Mouse (Mus musculus): ENCODE data around the gene Rhbdl1.

The Rhbdl1 gene

DNA sequence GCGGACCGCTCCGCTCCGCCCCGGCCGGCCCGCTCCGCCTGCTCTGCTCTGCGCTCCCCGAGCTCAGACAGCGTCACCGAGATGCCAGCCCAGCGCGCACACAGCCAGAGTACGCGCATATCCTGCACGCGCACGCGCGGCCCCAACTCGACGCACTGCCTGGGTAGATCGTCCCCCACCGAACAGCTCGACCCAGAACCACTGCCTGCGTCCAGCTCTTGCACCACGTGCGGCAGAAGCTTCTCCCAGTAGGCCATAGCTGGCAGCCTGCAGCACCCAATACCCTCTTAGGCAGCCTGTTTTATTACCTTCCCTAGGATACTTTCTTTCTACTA is at the start of gene Rhbdl1:
Gene Rhbdl1, minus strand, starts transcription at position 220 of the 335 bp plus-strand sequence.
- peak; percentile 76 for DNase-seq (ENCODE audit: low read depth, low spot score)

DNA sequence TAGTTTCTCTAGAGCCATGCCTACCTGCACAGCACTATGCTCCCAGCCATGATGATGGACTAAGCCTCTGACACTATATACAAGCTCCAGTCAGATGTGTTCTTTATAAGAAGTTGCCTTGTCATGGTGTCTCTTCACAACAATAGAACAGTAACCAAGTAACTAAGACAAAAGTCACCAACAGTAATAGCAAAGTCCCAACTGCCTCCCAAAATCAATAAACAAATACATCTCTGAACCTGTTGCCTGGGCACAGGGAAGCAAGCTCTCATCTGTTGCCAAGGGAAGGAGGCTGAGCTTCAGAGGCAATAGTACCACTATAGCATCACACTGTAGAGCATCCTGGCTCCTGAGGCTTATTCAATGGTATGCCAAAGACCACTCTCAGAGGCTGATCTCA is 49.7 kb upstream of the Rhbdl1 start:
- no peak for DNase-seq (ENCODE audit: low read depth, low spot score)

DNA sequence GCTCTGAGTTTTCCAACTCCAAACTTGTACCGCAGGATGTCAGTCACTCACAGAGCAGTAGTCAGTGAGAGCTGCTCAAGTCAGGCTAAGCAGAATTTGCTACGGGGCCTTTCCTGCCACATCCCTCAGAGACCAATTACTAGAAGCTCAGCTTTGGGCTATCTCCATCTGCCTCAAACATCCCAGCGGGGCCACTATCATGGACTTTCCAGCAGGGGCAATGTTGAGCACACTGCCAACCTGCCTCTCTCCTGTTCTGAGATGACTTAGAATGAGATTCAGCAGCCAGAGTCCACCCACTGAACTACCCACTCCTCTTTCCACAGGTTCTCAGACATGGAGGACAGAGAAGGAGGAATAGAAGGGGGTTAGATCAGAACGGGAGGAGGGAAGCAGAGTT is 48.5 kb upstream of the Rhbdl1 start:
- peak; percentile 79 for DNase-seq (ENCODE audit: low read depth, low spot score)

DNA sequence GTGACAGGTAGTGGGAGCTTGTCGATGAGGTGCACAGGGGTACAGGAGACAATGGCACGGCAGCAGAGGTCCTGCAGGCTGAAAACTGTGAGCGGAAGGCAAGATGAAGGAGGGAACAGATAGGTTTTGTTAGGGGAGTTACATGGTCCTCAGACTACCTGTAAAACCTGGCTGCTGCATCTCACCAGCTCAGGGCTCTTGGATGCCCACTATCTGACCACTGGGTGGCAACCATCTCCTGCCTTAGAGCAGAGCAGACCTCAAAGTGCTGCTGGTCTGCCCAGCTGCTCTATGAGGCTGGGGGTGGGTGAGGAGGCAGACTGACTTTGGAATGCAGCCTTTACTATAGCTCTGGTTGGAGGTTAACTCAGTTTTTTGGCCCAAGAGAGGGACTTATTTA is 46.7 kb upstream of the Rhbdl1 start:
- DNase-seq (ENCODE audit: low read depth, low spot score), result no peak

DNA sequence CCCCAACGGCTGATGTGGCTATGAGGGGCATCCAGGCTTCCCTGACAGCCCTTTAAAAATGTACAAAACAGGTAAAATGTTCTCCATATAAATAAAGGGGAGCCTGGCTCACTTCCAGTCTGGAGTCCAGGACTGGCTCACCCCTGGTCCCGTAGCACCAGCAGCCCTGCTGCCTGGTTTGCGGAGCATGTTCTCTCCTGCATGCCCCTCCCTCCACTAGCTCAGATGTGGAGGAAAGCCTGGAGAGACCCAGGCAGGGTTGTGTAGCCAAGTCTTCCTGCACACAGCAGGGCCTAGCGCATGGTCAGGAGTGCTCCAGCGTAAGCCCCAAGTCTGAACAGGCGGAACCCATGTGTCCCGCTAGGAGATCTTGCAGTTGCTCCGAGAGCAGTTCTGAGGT is 46.2 kb upstream of the Rhbdl1 start:
- no peak for DNase-seq (ENCODE audit: low read depth, low spot score)

DNA sequence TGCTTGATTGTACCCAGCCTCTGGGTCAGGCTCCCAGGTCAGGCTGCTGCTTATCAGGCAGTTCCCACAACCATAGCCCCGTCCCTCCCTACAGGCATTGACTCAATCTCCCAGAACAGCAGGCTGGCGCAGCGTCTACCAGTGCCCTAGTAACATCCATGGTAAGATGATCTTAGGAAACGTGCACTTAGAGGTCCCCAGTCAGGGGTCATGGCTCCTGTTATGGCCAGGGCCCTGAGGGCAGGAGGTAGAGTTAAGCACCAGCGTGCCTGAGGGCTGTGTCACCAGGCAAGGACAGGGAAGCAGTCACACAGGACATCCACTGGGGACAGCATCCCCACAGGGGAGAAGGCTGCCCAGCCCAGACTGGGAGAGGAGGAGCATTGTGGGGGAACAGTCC is 45.2 kb upstream of the Rhbdl1 start:
- no peak for DNase-seq (ENCODE audit: low read depth, low spot score)

DNA sequence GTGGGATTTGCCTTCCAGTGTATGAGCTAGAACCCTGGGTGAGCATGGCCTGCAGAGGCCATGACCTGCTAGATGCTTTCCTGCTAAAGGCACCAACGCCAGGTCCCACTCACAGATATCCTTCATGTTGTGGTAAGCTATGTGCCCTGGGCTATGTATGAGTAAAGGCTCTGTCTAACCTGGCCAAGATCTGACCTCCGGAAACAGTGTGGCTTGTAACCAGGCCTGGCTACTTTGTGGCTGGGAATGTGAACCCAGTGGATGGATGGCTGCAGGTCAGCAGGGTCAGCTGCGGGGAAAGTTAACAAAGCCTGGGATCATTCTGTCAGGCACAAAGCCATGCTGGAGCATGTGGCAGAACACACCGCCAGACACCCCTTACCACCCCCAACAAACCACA is 44.6 kb upstream of the Rhbdl1 start:
- DNase-seq (ENCODE audit: low read depth, low spot score), result no peak

DNA sequence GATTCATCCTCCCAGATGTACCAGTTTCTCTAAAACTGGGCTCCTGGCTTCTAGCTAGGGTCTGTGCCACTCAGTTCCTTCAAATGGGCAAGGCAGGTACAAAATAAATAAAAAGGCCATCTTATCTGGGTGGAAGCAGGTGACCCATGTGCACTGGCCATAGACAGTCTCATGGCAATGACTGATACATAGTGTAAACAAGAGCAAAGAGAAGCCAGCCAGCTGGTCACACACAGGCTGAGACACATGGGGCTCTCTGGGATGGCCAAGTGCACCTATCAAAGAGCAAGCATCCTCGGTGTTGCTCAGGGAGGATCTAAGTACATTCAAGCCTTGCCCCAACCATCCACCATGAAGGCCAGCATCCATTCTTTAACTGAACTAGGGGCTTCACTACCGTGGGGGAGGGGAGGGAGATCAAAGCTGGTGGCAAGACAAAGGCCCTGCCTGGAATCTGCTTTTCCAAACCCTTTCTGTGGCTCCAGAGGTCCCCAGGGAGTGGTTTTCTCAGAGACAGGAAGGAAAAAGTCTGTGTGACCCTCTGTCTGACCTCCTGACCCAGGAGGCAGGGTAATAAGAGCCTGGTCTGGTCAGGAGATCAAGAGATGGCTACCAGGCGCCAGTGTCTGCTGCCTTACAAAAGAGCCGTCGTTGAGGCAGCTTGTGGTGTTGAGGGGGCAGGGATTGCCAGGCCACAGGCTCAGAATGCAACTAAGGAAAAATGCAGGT is 44.0 kb upstream of the Rhbdl1 start:
- DNase-seq (ENCODE audit: low read depth, low spot score), result peak; percentile 89

DNA sequence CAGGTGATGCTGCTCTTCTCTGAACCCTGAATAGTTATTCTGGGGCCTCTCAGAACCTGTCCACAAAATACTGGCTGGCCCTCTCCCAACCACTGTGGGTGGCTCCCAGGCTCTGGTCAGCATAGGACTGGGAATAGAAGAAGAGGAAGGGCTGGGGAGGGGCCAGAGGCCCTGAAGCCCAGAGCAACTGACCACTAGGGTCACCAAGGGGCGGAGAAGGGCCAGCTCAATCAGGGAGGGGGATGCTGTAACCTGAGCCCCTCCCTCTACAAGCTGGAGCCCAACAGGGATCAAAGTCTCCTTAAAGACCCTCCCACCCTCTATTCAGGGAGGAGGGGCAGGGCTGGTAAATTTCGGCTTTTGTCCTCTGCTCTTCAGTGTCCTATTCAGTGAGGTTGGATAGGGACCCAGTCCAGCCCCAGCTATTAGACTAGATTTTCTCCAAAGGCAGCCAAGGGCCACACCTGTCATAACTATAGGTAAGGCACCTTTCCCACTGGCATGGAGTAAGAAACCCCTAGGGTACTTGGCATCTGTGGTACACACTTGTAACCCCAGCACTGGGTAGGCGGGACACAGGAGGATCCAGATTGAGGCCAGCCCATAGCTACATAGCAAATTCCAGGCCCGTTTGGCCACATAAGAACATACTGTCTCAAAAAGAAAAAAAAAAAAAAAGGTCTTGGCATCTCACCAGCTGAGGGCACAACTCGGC is 43.3 kb upstream of the Rhbdl1 start, which contains the start of gene Wfikkn1:
Gene Wfikkn1, minus strand, starts transcription at position 663 of the 715 bp plus-strand sequence.
- DNase-seq (ENCODE audit: low read depth, low spot score), result no peak

DNA sequence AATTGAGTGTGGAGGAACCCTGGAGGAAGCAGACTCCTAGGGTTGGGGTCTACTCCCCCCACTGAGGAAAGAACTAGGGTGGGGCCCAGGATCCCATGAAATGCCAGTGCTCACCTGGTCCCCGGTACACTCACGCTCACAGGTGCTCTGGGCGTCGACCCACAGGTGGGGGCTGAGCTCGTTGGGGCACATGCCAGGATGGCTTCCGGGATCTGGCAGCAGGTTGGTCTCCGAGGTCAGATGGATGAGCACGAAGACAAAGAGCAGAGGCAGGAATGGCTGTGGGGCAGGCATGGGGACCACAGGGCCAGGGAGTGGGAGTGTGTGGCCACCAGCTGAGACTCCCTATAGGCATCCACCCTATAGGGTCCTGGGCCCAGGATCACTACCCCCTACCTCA is 42.7 kb upstream of the Rhbdl1 start:
- DNase-seq (ENCODE audit: low read depth, low spot score), result no peak

DNA sequence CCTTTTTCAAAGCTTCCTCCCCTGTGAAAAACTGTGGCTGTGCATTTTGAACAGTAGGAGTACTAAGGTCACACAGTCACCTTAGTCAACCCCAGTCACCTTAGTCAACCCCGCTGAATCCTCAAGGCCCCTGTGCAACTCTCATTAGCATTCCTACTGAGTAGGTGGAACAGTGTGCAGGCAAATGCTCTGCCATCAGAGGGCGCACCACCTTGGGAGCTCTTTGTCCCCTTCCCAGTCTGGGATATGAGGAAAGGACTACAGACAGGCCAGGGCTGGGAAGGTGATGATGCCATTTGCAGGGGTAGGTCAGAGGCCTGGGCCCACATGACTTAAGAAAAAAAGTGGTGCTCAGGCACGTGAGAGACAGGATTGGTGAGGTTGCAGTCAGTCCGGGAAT is 42.2 kb upstream of the Rhbdl1 start:
- DNase-seq (ENCODE audit: low read depth, low spot score), result peak; percentile 93

DNA sequence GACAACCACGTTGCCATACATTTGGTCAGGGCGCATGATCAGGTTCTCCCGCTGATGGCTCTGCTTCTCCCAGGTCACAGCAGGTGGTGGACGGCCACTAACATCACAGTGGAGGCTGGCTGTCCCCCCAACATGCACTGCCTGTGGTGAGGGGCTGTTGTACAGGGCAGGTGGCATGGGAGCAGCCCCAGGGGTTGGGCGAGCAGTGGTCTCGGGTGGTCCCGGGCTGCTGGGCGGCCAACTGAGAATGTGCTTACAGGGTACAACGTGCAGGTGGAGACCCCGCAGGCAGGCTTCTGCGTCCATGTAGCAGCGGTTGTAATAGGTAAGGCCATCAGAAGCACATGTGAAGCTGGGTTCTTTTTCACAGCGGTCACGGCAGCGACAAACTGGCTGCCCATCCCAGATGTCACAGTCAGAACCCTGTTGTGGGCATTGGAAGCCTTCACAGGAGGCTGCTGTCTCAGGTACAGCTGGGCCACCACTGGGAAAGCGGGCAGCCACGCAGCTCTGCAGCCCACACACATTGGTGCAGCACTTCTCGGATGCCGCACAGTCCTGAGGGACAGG is 41.6 kb upstream of the Rhbdl1 start:
- no peak for DNase-seq (ENCODE audit: low read depth, low spot score)

DNA sequence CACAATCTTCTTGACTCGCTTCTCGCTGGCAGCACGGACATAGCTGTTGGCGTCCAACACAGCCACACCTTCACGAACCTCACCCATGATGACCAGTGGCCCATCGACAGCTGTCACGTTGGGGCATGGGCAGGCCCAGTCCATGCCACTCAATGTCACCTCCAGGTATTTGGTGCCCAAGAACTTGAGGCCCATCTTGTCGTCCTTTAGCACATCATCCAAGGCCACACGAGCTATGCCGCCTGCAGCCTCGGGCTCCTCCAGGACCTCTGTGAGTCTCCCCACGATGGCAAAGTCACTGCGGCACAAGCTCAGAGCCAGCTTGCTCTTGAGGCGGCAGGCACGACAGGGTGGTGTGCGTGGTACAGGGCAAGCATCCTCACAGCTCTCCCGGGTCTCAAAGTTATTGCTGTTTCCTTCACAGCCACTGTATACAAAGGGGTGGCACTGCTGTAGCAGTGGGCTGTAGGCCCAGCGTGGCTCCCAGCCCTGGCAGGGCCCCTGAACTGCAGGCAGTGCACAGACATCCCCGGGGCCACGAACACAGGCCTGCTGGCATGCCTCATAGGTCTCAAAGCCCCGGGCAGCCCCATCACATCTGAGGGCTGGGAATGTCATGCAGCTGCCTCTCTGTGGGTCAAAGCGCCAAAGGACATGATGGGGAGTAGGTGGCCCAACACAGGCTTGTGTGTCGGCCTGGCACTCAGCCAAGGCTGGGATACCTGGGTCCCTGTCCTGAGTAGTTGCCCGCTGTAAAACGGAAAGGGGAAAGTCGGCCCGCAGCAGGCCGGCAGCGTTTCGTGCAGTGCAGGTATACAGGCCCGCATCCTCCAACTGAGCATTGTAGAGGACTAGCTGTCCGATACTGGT is 40.9 kb upstream of the Rhbdl1 start:
- DNase-seq (ENCODE audit: low read depth, low spot score), result no peak

DNA sequence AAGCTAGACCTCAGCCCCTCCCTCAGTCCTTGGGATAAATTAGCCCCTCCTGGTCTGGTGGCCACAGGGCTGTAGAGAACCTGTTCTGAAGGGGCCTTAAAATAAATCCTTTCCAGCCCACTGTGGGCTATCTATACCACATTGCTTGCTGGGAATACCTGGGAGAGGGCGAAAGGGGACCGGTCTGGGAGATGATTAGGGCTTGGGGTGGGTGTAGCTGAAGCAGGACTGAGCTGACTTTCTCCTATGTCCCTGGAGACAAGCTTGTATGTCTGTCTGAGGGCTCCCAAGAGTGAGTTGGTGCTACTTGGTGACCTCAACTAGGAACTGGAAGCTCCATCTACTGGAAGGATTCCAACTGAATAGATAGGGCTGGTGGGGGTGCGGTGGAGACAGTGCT is 39.9 kb upstream of the Rhbdl1 start:
- no peak for DNase-seq (ENCODE audit: low read depth, low spot score)

DNA sequence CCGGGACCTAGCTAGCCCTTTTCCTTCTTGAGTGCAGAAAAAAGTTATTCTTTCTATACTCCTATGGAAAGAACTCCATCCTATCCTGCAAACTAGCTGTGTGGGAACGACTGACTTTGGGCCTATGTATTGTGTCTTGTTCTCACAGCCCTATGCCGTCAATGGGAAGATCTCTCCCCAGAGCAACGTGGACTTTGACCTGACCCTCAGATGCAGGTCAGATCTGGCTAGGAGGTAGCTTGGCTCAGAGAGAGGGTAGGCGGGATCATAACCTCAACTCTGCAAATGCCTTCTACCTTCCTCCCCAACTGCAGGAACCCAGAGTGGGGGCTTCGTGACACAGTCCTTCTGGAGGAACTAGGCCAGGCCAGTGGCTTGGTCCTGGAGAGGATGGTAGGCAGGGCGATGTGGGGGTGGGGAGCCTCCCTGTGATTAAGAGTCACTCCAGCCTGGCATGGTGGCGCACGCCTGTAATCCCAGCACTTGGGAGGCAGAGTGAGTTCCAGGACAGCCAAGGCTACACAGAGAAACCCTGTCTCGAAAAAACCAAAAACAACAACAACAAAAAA is 39.3 kb upstream of the Rhbdl1 start:
- no peak for DNase-seq (ENCODE audit: low read depth, low spot score)

DNA sequence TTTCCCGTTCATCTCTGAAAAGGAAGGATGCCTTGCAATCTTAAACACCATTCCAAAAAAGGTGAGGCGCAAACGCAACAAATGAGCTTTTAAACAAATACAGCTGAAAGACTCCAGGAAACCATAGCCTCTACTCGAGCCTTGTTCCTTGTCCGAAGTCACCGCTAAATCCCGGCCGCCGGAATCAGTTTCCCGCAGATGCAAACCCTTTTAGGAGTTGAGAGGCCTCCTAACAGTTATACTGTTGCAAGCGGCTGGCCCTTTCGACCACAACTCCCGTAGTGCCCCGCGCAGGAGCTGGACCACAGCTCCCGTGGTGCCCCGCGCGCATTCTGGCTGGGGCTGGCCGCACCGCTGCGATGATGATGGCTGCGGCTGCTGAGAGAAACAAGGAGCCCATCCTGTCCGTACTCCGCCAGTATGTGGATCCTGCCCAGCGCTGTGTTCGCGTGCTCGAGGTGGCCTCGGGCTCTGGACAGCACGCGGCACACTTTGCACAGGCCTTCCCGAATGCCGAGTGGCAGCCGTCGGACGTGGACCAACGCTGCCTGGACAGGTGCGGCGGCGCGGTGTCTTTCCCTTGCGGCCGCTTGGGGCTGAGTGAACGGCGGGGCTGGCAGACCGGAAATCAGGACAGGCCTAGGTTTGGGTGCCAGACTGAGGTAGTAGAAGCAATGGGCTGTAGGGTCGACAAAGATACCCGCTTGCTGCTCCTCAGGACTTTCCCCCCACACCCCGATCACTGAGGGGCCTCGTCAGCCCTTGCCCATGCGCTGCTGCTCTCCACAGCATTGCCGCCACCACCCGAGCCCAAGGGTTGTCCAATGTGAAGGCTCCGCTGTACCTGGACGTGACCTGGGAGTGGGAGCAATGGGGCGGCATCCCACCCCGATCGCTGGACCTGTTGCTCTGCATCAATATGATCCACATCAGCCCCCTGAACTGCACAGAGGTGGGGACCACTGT is 38.4 kb upstream of the Rhbdl1 start:
- peak; percentile 81 for DNase-seq (ENCODE audit: low read depth, low spot score)

DNA sequence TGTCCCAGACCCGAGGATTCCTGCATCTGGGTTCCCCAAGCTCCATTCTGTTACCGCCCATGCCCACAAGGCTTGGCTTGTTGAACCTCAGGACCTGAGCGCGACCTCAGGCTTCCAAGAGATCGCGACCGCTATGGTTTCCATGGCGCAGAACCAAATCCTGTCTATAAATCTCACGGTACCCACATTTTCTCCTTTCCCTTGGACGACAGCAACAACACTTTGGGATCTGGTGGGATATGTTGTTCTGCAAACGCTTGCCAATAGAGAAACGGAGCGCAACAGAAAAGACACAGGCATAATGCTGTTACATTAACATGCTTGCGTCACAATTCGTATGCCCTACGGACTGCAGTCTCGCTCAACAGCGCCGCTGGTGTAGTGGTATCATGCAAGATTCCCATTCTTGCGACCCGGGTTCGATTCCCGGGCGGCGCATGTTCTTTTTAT is 37.7 kb upstream of the Rhbdl1 start, which contains the start of gene Mettl26:
Gene Mettl26, plus strand, starts transcription at position 354 of the 450 bp plus-strand sequence.
- peak; percentile 90 for DNase-seq (ENCODE audit: low read depth, low spot score)

DNA sequence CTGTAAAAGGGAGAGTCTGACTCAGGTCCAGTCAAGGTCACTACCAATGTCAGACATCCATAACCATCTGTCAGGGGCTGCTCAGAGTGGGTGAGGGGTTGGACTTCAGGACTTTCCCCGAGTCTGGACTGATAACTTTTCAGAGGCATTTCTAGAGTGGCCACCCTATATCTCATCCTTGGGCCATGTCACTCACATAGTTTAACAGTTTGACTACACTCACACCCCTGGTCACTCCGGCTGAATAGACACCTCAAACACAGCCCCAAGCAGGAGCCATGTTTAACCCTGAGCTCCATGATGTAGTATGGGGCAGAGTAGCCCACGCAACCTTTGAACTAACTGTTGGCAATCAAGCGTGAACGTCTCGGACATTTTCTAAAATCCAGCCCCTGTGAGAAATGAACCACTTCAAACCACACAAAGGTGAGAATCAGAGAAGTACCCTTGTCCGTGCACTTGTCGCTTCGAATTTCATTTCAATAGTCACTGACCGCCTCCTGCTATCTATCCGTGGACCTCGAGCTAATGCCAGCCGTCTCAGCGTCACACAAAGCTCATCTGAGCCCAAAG is 37.1 kb upstream of the Rhbdl1 start:
- DNase-seq (ENCODE audit: low read depth, low spot score), result no peak

DNA sequence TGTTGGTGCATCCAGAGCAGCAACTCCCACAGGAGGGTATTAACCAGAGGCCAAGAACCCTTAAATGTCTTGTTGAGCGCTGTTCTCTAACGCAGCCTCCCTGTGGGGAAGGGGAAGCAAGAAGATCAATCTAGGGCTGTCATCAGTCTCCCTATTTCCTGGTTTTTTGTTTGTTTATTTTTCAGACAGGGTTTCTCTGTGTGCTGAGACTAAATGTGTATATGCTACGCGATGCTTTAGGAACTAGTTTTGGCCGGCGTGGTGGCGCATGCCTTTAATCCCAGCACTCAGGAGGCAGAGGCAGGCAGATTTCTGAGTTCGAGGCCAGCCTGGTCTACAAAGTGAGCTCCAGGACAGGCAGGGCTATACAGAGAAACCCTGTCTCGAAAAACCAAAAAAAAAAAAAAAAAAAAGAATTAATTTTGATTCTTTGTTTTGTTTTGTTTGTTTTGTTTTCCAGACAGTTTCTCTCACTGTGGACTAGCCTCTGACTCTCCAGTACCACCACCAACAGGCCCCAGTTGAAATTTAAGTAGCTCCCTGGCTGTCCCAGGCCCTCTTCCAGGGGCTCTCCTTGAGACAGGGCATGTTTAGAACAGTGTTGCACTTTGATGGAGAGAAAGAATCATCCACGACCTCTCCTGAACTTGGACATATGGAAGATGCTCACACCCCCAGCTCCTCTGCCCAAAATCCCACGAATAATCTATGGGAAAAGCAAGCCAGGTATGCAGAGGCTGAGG is 36.5 kb upstream of the Rhbdl1 start:
- no peak for DNase-seq (ENCODE audit: low read depth, low spot score)
